Mouse (Mus musculus): ENCODE measurements around the gene Cnr2. TPM values are rescaled to one million over a fixed set of nuclear protein-coding genes. Genes with fewer than 3 reads are reported as not detected.

Cnr2 gene
- polyA plus RNA-seq, 1 experiment from 2014 or later, result 2.6 TPM

DNA sequence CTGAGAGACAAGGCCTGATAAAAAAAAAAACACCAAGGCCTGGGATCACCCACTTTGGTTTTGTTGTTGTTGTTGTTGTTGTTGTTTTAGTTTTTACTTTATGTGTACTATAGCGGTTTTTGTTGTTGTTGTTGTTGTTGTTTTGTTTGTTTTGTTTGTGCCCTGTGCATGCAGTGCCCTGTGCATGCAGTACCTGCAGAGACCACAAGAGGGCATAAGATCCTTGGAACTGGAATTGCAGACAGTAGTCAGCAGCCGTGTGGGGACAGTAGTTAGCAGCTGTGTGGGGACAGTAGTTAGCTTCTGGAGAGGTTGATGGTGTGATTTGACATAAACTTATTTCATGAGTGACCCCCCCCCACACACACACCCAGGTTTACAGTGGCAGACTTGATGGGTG lies 59.0 kb downstream of the Cnr2 start:
- no peak overlapping the region for H3K4me2 ChIP-seq (ENCODE audit: low read depth, low read length)
- no peak overlapping the region for H3K27ac ChIP-seq (ENCODE audit: low read depth)
- DNase-seq (peak; percentile 89), ATAC-seq (no peak)
- H3K9ac ChIP-seq (replicated peaks), result no peak overlapping the region
- H3K27me3 ChIP-seq (ENCODE audit: insufficient read depth, low read length), result no peaks in the 10 kb centered on the region
- WGBS (ENCODE audit: insufficient replicate concordance), result 14% methylated on average over 2 of the region's 2 CpGs
- H3K9me3 ChIP-seq (ENCODE audit: low read length), result no peaks in the 10 kb centered on the region; the same call in 1 of the 2 replicates
- peaks cover 44% of the 10 kb centered on the region for H3K36me3 ChIP-seq (replicated peaks; ENCODE audit: insufficient read depth, low read length)
- peaks cover 15% of the 10 kb centered on the region for H3K4me1 ChIP-seq (ENCODE audit: insufficient read depth)
- no peak for TF ChIP-seq EP300 (IDR thresholded peaks at IDR 0.05; ENCODE audit: low read depth)
- peak; percentile 98 for TF ChIP-seq CTCF (IDR thresholded peaks at IDR 0.05; ENCODE audit: low read depth)
- no peak overlapping the region for H3K4me3 ChIP-seq (ENCODE audit: low read depth, low read length)

DNA sequence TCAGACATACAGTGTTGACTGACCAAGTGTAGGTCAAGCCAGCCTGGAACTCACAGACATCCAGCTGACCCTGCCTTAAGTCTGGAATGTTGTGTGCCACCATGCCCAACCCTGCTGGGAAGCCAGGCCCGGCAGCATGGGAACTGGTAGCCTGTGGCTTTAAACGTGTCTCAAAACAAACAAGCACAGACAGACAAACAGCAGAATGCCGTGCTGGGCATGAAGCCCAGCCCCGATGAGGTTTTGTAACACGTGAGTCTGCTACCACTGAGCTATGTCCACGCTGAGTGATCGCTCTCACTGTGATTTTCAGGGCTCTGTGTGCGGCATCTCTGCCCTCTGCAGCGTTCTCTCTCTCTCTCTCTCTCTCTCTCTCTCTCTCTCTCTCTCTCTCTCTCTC lies 60.7 kb downstream of the Cnr2 start:
- TF ChIP-seq EP300 (IDR thresholded peaks at IDR 0.05; ENCODE audit: low read depth) (no peak), CTCF (IDR thresholded peaks at IDR 0.05; ENCODE audit: low read depth) (no peak)
- Histone ChIP-seq H3K36me3 (replicated peaks; ENCODE audit: insufficient read depth, low read length) (peaks cover 57% of the 10 kb centered on the region), H3K4me3 (ENCODE audit: low read depth, low read length) (no peak overlapping the region), H3K4me2 (ENCODE audit: low read depth, low read length) (no peak overlapping the region), H3K27ac (ENCODE audit: low read depth) (peak overlapping the region; percentile 74), H3K9ac (replicated peaks) (peak overlapping the region; percentile 31; the same call in 1 of the 2 replicates), H3K9me3 (ENCODE audit: low read length) (no peaks in the 10 kb centered on the region; the same call in 1 of the 2 replicates), H3K4me1 (ENCODE audit: insufficient read depth) (peaks cover 15% of the 10 kb centered on the region), H3K27me3 (ENCODE audit: insufficient read depth, low read length) (no peaks in the 10 kb centered on the region)
- 72% methylated on average over 9 of the region's 9 CpGs for WGBS (ENCODE audit: insufficient replicate concordance)
- peak; percentile 43 for ATAC-seq
- peak; percentile 60 for DNase-seq

DNA sequence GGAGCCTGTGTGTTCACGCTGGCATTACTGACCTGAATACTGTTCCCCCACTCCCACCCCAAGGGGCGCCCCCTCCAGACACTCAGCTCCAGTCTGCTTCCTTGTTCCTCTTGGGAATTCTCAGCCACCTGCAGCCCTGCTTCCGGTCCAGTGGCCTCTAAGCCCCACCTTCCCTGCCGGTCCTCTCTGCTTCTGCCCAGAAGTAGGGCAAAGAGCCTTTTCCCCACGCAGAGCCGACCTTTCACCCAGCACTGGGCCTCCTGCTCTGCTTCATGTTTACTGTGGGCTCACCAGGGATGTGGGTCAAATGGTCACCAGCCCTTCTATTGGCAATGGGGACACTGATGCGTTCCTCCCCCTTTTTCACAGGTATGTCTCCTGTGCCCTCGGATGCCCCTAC lies 63.2 kb downstream of the Cnr2 start:
- TF ChIP-seq CTCF (IDR thresholded peaks at IDR 0.05; ENCODE audit: low read depth), result no peak
- TF ChIP-seq EP300 (IDR thresholded peaks at IDR 0.05; ENCODE audit: low read depth), result peak; percentile 75
- Histone ChIP-seq H3K27ac (ENCODE audit: low read depth) (peak overlapping the region; percentile 95), H3K9me3 (ENCODE audit: low read length) (no peaks in the 10 kb centered on the region), H3K27me3 (ENCODE audit: insufficient read depth, low read length) (no peaks in the 10 kb centered on the region), H3K36me3 (replicated peaks; ENCODE audit: insufficient read depth, low read length) (peaks cover 54% of the 10 kb centered on the region), H3K4me3 (ENCODE audit: low read depth, low read length) (no peak overlapping the region), H3K9ac (replicated peaks) (no peak overlapping the region), H3K4me1 (ENCODE audit: insufficient read depth) (peaks cover 18% of the 10 kb centered on the region), H3K4me2 (ENCODE audit: low read depth, low read length) (peak overlapping the region; percentile 2; the same call in 1 of the 2 replicates)
- DNase-seq (peak; percentile 80), ATAC-seq (peak; percentile 85)
- WGBS (ENCODE audit: insufficient replicate concordance), result 64% methylated on average over 8 of the region's 8 CpGs

DNA sequence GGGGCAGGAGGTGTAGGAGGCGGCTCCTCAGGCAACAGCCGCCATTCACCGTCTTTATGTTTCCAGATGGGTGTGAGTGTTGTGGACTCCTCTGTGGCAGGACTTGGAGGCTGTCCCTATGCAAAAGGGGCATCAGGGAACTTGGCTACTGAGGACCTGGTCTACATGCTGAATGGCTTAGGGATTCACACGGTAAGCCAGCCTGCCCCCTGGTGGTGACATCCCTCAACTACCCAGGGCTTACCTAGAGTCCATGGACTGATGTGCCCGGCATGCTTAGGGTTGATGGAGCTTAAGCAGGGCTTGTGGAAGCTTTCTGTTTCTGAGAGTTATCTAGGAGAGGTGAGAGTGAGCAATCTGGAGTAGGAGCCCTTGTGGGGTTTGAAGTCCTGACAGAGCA lies 65.5 kb downstream of the Cnr2 start:
- no peak overlapping the region for H3K4me3 ChIP-seq (ENCODE audit: low read depth, low read length)
- H3K4me1 ChIP-seq (ENCODE audit: insufficient read depth), result peaks cover 30% of the 10 kb centered on the region
- H3K9ac ChIP-seq (replicated peaks), result no peak overlapping the region
- TF ChIP-seq CTCF (IDR thresholded peaks at IDR 0.05; ENCODE audit: low read depth) (peak; percentile 98), EP300 (IDR thresholded peaks at IDR 0.05; ENCODE audit: low read depth) (no peak)
- peak; percentile 92 for DNase-seq
- 31% methylated on average over 5 of the region's 5 CpGs for WGBS (ENCODE audit: insufficient replicate concordance)
- peaks cover 43% of the 10 kb centered on the region for H3K36me3 ChIP-seq (replicated peaks; ENCODE audit: insufficient read depth, low read length)
- H3K27me3 ChIP-seq (ENCODE audit: insufficient read depth, low read length), result no peaks in the 10 kb centered on the region
- no peak overlapping the region for H3K4me2 ChIP-seq (ENCODE audit: low read depth, low read length)
- no peak for ATAC-seq
- no peaks in the 10 kb centered on the region for H3K9me3 ChIP-seq (ENCODE audit: low read length)
- H3K27ac ChIP-seq (ENCODE audit: low read depth), result 0 out of 2 replicates have a peak overlapping the region, but pooled peaks have one; percentile 95

DNA sequence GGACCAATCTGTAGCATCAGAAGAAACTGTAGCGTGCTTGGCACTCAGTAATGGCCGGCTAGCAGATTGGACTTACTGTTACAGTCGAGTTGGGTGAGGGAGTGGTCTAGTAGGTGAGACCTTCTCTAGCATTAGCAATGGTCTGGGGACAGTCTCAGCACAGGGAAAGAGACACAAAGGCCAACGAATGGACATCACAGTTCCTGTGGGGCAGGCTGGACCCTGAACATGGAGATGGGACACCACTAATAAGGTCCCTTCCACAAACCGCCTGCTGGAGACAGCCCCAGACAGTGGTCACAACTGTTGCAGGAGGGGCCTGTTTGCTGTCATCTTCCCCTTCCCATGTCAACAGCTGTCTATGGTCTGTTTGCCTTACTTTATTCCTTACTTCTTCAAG lies 66.5 kb downstream of the Cnr2 start:
- Histone ChIP-seq H3K27ac (ENCODE audit: low read depth) (no peak overlapping the region), H3K9ac (replicated peaks) (no peak overlapping the region), H3K9me3 (ENCODE audit: low read length) (no peaks in the 10 kb centered on the region), H3K36me3 (replicated peaks; ENCODE audit: insufficient read depth, low read length) (peaks cover 43% of the 10 kb centered on the region), H3K4me1 (ENCODE audit: insufficient read depth) (peaks cover 30% of the 10 kb centered on the region), H3K4me3 (ENCODE audit: low read depth, low read length) (no peak overlapping the region), H3K4me2 (ENCODE audit: low read depth, low read length) (no peak overlapping the region), H3K27me3 (ENCODE audit: insufficient read depth, low read length) (no peaks in the 10 kb centered on the region)
- WGBS (ENCODE audit: insufficient replicate concordance), result 86% methylated on average over 5 of the region's 5 CpGs
- no peak for ATAC-seq
- TF ChIP-seq CTCF (IDR thresholded peaks at IDR 0.05; ENCODE audit: low read depth), result no peak
- TF ChIP-seq EP300 (IDR thresholded peaks at IDR 0.05; ENCODE audit: low read depth), result no peak
- no peak for DNase-seq

DNA sequence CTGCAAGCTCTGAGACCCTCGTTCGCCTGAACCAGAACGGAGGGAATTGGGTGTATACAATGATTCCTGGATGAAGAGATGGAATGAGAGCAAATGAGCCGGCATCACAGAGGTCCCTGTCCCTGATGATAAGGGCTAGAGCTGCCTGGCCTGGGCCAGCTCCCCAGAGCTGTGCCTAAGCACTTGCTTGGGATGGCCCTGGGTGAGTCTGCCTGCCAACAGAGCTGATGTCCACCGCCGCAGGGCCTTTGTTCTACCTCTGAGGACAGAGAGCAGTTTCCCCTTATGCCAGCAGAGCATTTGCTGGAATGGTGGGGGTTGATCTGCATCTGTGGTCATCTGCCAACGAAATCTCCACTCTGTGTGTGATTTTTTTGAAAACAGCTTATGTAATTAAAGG lies 67.0 kb downstream of the Cnr2 start:
- no peak for TF ChIP-seq CTCF (IDR thresholded peaks at IDR 0.05; ENCODE audit: low read depth)
- no peak for TF ChIP-seq EP300 (IDR thresholded peaks at IDR 0.05; ENCODE audit: low read depth)
- 85% methylated on average over 7 of the region's 7 CpGs for WGBS (ENCODE audit: insufficient replicate concordance)
- Histone ChIP-seq H3K27ac (ENCODE audit: low read depth) (peak overlapping the region; percentile 93; the same call in 1 of the 2 replicates), H3K9me3 (ENCODE audit: low read length) (no peaks in the 10 kb centered on the region), H3K4me1 (ENCODE audit: insufficient read depth) (peaks cover 30% of the 10 kb centered on the region), H3K9ac (replicated peaks) (no peak overlapping the region; the same call in 1 of the 2 replicates), H3K4me3 (ENCODE audit: low read depth, low read length) (no peak overlapping the region), H3K36me3 (replicated peaks; ENCODE audit: insufficient read depth, low read length) (peaks cover 47% of the 10 kb centered on the region), H3K27me3 (ENCODE audit: insufficient read depth, low read length) (no peaks in the 10 kb centered on the region), H3K4me2 (ENCODE audit: low read depth, low read length) (peak overlapping the region; percentile 100; the same call in 1 of the 2 replicates)
- DNase-seq, result no peak
- no peak for ATAC-seq

Measured in liver, postnatal 0 days (tissue).